Mouse (Mus musculus) limb, embryonic 12.5 days (tissue): ENCODE measurements around the gene Pds5b. TPM values are rescaled to one million over a fixed set of nuclear protein-coding genes. Genes with fewer than 3 reads are reported as not detected.

Experiments used
- ATAC-seq: fragments of 200-750 bp; cut with Nextera tagmentation; 2 replicates; pipeline ENCODE4 v1.8.0; 2017; ENCODE audit warnings: low read depth, moderate TSS enrichment; ENCODE audit not compliant: insufficient number of reproducible peaks, insufficient read depth, low FRiP score, low TSS enrichment
- H3K27ac ChIP-seq: fragments of 300-500 bp; sonication (generic); 2 replicates; pipeline ENCODE4 v1.5.1; 2016; ENCODE audit warnings: mild to moderate bottlenecking, moderate library complexity
- H3K27me3 ChIP-seq: fragments of 300-500 bp; sonication (generic); 2 replicates; pipeline ENCODE4 v1.6.1; 2016; ENCODE audit warnings: mild to moderate bottlenecking, moderate library complexity
- H3K36me3 ChIP-seq: fragments of 300-500 bp; sonication (generic); 2 replicates; pipeline ENCODE4 v1.6.1; 2016; ENCODE audit warnings: mild to moderate bottlenecking, moderate library complexity
- H3K4me1 ChIP-seq: fragments of 300-500 bp; sonication (generic); replicated peaks from 2 replicates; pipeline ENCODE4 v1.6.1; 2016
- H3K4me2 ChIP-seq: fragments of 300-500 bp; sonication (generic); 2 replicates; pipeline ENCODE4 v1.6.1; 2016; ENCODE audit warnings: mild to moderate bottlenecking, moderate library complexity
- H3K4me3 ChIP-seq: fragments of 300-500 bp; sonication (generic); replicated peaks from 2 replicates; pipeline ENCODE4 v1.5.1; 2016; ENCODE audit warnings: mild to moderate bottlenecking
- H3K9ac ChIP-seq: fragments of 300-500 bp; sonication (generic); replicated peaks from 2 replicates; pipeline ENCODE4 v1.6.1; 2016; ENCODE audit warnings: mild to moderate bottlenecking, moderate library complexity
- H3K9me3 ChIP-seq: fragments of 300-500 bp; sonication (generic); 2 replicates; pipeline ENCODE4 v1.6.1; 2016; ENCODE audit warnings: mild to moderate bottlenecking, moderate library complexity
- WGBS: fragments of 180-500 bp; shearing (Covaris S2); methylation state at CpG from one replicate; pipeline ENCODE4 v1.1.7; 2016; 5-methylcytosine and 5-hydroxymethylcytosine counted together
- polyA plus RNA-seq: library from polyadenylated mRNA; unstranded; fragments of >200 nt; fragmentation: Nextera tagmentation; extraction: Ambion mirVana; gene quantifications from 2 replicates; pipeline ENCODE4 v1.2.1, GENCODE M21; 2016

Gene Pds5b
- polyA plus RNA-seq, 1 experiment from 2014 or later, result 47.8 TPM

GRCm38 (mm10) chr5:150859642-150860194 is 186.2 kb downstream of the Pds5b start:
- no peaks in the 10 kb centered on the region for H3K36me3 ChIP-seq
- H3K4me1 ChIP-seq, result no peaks in the 10 kb centered on the region
- no peaks in the 10 kb centered on the region for H3K9me3 ChIP-seq
- ATAC-seq, result no peak
- WGBS, result 58% methylated on average over 5 of the region's 5 CpGs
- H3K27me3 ChIP-seq, result no peaks in the 10 kb centered on the region
- H3K27ac ChIP-seq, result no peak overlapping the region
- H3K4me2 ChIP-seq, result no peak overlapping the region
- no peak overlapping the region for H3K4me3 ChIP-seq
- H3K9ac ChIP-seq, result no peak overlapping the region

Other genes starting within 250 kb of the Pds5b start
- not detected in 2 replicates for gene Zar1l, start 155.6 kb upstream of the Pds5b start, polyA plus RNA-seq
- 32.0 and 35.1 TPM in 2 replicates for gene Brca2, start 151.1 kb upstream of the Pds5b start, polyA plus RNA-seq
- 4.7 and 5.0 TPM in 2 replicates for gene N4bp2l1, start 76.6 kb upstream of the Pds5b start, polyA plus RNA-seq
- 51.6 and 53.8 TPM in 2 replicates for gene N4bp2l2, start 7.6 kb upstream of the Pds5b start, polyA plus RNA-seq